Mouse (Mus musculus) hindlimb bud, embryonic 11.5 days (tissue): ENCODE measurements around the gene Ercc4.

Experiments used
- DNase-seq: peaks from one replicate; pipeline ENCODE4 v3.0.0-alpha.2; 2012; ENCODE audit warnings: low read depth, low spot score; ENCODE audit errors: extremely low spot score

Gene Ercc4

DNA sequence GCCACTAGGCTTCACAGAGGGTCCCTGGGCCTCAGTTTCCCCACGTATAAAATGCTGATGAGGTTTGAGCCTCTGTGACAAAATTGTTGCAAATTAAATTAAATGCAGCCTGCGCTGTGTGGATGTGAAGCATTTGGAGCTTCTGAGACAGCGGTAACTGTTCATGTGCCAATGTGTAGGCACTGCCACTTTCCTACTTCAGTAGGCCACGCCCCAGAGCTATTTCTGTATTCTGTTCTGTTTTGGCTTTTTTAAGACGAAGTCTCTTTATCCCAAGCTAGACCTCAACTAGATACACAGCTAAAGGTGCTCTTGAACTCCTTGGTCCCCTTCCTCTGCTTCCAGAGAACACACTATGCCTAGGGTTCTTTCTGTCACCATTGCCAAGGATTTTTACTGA, 85.4 kb downstream of the Ercc4 start:
- DNase-seq, result no peak

DNA sequence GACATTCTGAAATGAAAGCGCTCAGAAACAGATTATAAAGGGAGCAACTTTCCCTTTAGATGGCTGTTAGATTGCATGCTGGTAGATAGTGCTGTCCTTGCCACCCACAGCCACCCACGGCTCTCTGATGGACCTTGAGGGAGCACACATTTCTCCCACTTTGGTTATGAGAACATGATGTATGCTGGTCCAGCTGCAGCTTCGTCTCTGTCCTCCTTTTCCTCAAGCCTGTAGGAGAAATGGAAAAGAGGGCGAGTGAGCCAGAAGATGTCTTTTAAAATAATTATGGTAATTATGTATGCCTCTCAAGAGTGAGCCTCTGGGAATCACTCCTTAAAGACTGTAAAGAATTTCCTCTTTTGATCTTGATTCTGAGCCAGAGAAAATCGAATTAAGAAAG, 87.1 kb downstream of the Ercc4 start:
- DNase-seq, result no peak

DNA sequence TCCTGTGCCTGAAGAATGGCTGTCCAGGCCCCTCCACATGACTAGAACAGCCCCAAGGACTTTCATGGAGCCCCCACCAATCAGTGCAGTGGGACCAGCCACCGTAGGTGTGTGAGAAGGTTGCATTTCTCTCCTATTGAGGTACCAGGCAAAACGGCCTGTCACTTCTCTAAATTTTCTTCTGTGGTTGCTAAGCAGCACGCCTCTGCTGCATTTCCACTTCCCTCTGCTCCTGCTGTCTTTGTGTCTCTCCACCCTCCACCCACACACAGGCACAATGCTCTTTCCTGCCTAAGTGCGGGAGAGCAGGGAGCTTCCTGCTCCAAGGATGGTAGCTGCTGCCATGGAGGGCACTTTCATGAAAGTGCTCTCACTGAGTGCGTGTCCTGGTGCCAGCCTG, 87.8 kb downstream of the Ercc4 start:
- no peak for DNase-seq

DNA sequence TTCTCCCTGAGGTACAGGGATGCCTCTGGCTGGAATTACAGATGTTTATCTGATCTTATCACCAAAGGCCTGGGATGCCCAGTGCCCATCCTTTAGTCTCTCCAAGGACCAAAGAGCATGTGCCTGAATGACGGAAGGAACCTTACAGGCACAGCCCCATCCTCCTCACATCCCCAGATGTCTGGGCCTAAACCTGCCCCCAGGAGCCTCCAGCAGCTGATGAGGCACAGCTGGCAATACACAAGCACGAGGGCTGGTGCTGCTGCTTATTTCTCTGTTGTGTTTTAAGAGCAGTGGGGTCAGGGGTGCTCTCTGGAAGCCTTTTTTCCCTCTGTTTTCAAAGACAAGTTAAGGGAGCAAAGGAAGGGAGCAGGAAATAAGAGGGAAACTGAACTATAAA, 89.7 kb downstream of the Ercc4 start:
- no peak for DNase-seq
